Mouse (Mus musculus): ENCODE data around the gene Gm20388. TPM values are rescaled to one million over a fixed set of nuclear protein-coding genes. Genes with fewer than 3 reads are reported as not detected.

Gene Gm20388
- total and polyA plus RNA-seq, 3 experiments: 0.02 to 0.05 TPM; not detected in 1

- no peak for ATAC-seq (ENCODE audit: extremely low read depth, insufficient number of reproducible peaks, low FRiP score, poor library complexity, severe bottlenecking)
- H3K4me1 ChIP-seq (ENCODE audit: insufficient read depth, low read depth, low read length): peaks cover 37% of the 10 kb centered on the region
- TF ChIP-seq CTCF (IDR thresholded peaks at IDR 0.05; ENCODE audit: low read depth, low read length): no peak
- no peak for TF ChIP-seq TAL1 (conservative IDR thresholded peaks at IDR 0.05; ENCODE audit: low read depth, low read length)
- TF ChIP-seq POLR2AphosphoS5 (IDR thresholded peaks at IDR 0.05; ENCODE audit: insufficient replicate concordance, low read depth, low read length): no peak
- TF ChIP-seq GATA1 (IDR thresholded peaks at IDR 0.05; ENCODE audit: borderline replicate concordance, low read length): no peak
- TF ChIP-seq GATA2 (IDR thresholded peaks at IDR 0.05; ENCODE audit: borderline replicate concordance, low read depth, low read length): no peak
Observed at GRCm38 (mm10) chr8:122579196-122579595, 2668.6 kb downstream of the Gm20388 start.

DNA sequence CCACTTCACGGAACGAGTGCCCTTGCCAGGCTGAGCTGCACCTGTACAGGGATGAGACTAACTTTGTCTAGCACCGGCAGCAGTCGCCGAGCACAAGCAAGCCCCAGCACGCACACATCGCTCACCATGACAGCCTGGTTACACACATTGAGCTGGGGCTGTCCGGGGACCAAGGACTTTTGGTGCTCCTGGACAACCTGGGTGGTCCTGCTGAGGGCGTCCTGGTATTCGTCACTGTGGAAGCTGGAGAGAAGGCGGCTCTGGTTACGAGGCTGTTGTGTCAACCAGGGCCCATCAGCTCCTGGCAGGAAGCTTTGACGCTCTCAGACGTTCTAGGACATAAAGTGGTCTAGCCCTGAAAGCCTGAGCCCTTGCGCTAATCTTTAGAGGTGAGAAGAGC, 2670.3 kb downstream of the Gm20388 start:
- no peak for DNase-seq (ENCODE audit: low spot score)
- no peaks in the 10 kb centered on the region for H3K9me3 ChIP-seq (replicated peaks)
- H3K36me3 ChIP-seq (replicated peaks): peaks cover 6% of the 10 kb centered on the region
- ATAC-seq (ENCODE audit: extremely low read depth, insufficient number of reproducible peaks, low FRiP score, poor library complexity, severe bottlenecking): no peak
- H3K4me3 ChIP-seq (ENCODE audit: low read depth, low read length): no peak overlapping the region
- peaks cover 58% of the 10 kb centered on the region for H3K27me3 ChIP-seq (ENCODE audit: insufficient read depth, low read length)
- TF ChIP-seq POLR2AphosphoS5 (IDR thresholded peaks at IDR 0.05; ENCODE audit: insufficient replicate concordance, low read depth, low read length) (no peak), GATA1 (IDR thresholded peaks at IDR 0.05; ENCODE audit: borderline replicate concordance, low read length) (no peak), CTCF (IDR thresholded peaks at IDR 0.05; ENCODE audit: low read depth, low read length) (no peak), GATA2 (IDR thresholded peaks at IDR 0.05; ENCODE audit: borderline replicate concordance, low read depth, low read length) (no peak), TAL1 (conservative IDR thresholded peaks at IDR 0.05; ENCODE audit: low read depth, low read length) (no peak)
- H3K4me1 ChIP-seq (ENCODE audit: insufficient read depth, low read depth, low read length): peaks cover 19% of the 10 kb centered on the region

More at GRCm38 (mm10) chr8:122579196-122579595, 2668.6 kb downstream of the Gm20388 start:
- Histone ChIP-seq H3K4me3 (ENCODE audit: low read depth, low read length) (no peak overlapping the region), H3K36me3 (replicated peaks) (peaks cover 21% of the 10 kb centered on the region), H3K9me3 (replicated peaks) (no peaks in the 10 kb centered on the region), H3K27me3 (ENCODE audit: insufficient read depth, low read length) (peaks cover 41% of the 10 kb centered on the region)
- no peak for DNase-seq (ENCODE audit: low spot score)

- no peak for ATAC-seq (ENCODE audit: extremely low read depth, insufficient number of reproducible peaks, low FRiP score, poor library complexity, severe bottlenecking)
- H3K27me3 ChIP-seq (ENCODE audit: insufficient read depth, low read length): peaks cover 71% of the 10 kb centered on the region
- no peak overlapping the region for H3K4me3 ChIP-seq (ENCODE audit: low read depth, low read length)
- H3K4me1 ChIP-seq (ENCODE audit: insufficient read depth, low read depth, low read length): peaks cover 3% of the 10 kb centered on the region
- TF ChIP-seq CTCF (IDR thresholded peaks at IDR 0.05; ENCODE audit: low read depth, low read length): no peak
- H3K9me3 ChIP-seq (replicated peaks): no peaks in the 10 kb centered on the region
- no peaks in the 10 kb centered on the region for H3K36me3 ChIP-seq (replicated peaks)
- DNase-seq (ENCODE audit: low spot score): no peak
Observed at GRCm38 (mm10) chr8:122584981-122585380, 2674.3 kb downstream of the Gm20388 start.

DNA sequence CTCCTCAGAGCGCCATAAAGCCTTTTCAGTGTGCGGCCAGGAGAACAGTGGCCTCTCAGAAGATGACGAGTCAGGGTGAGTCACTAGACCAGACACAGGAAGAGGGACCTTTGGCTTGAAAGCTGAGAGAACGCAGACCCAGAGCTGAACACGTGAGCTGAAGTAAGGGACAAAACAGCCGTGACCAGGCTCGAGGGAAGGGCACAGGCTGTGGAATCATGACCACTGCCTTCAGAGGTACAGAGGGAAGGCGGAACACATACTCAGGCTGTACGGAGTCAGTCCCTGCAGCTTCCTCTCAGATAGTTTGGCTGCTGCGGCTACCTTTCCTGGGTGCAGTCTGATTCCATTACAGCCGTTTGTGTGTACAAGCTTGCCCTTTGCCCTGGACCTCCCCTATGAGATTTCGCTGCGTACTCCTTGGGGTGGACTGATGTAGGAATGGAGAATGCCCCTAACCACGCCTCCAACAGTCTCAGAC, 2674.8 kb downstream of the Gm20388 start:
- H3K4me1 ChIP-seq (ENCODE audit: insufficient read depth, low read depth, low read length): peaks cover under 1% of the 10 kb centered on the region; the same call in 1 of the 2 replicates
- no peaks in the 10 kb centered on the region for H3K36me3 ChIP-seq (replicated peaks)
- ATAC-seq (ENCODE audit: extremely low read depth, insufficient number of reproducible peaks, low FRiP score, poor library complexity, severe bottlenecking): no peak
- no peak overlapping the region for H3K4me3 ChIP-seq (ENCODE audit: low read depth, low read length)
- peaks cover 72% of the 10 kb centered on the region for H3K27me3 ChIP-seq (ENCODE audit: insufficient read depth, low read length)
- H3K9me3 ChIP-seq (replicated peaks): no peaks in the 10 kb centered on the region
- DNase-seq (ENCODE audit: low spot score): no peak
- TF ChIP-seq POLR2AphosphoS5 (IDR thresholded peaks at IDR 0.05; ENCODE audit: insufficient replicate concordance, low read depth, low read length): no peak
- TF ChIP-seq GATA1 (IDR thresholded peaks at IDR 0.05; ENCODE audit: borderline replicate concordance, low read length): no peak
- no peak for TF ChIP-seq GATA2 (IDR thresholded peaks at IDR 0.05; ENCODE audit: borderline replicate concordance, low read depth, low read length)
- TF ChIP-seq CTCF (IDR thresholded peaks at IDR 0.05; ENCODE audit: low read depth, low read length): no peak
- TF ChIP-seq TAL1 (conservative IDR thresholded peaks at IDR 0.05; ENCODE audit: low read depth, low read length): no peak

DNA sequence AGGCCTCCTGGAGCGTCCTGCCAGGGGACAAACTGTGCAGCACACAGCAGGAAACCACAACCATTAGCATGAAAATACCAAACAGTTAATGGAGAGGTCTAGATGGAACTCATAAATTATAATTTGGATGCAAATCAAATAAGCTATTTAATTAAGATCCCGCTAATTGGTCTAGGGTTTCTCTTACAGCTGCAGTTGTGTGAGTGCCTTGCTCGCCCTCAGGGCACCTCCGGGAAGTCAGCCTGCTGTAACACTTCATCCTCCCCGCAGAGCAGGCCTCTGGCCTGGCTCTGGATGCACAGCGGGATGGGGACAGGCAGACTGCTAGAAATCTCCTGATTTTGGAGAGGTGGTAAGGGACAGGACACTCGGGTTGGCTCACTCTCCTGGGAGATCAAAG, 2675.5 kb downstream of the Gm20388 start:
- H3K27me3 ChIP-seq (ENCODE audit: insufficient read depth, low read length): peaks cover 73% of the 10 kb centered on the region
- TF ChIP-seq POLR2AphosphoS5 (IDR thresholded peaks at IDR 0.05; ENCODE audit: insufficient replicate concordance, low read depth, low read length) (no peak), TAL1 (conservative IDR thresholded peaks at IDR 0.05; ENCODE audit: low read depth, low read length) (no peak), GATA1 (IDR thresholded peaks at IDR 0.05; ENCODE audit: borderline replicate concordance, low read length) (no peak), GATA2 (IDR thresholded peaks at IDR 0.05; ENCODE audit: borderline replicate concordance, low read depth, low read length) (no peak), CTCF (IDR thresholded peaks at IDR 0.05; ENCODE audit: low read depth, low read length) (no peak)
- H3K4me3 ChIP-seq (ENCODE audit: low read depth, low read length): no peak overlapping the region
- H3K9me3 ChIP-seq (replicated peaks): no peaks in the 10 kb centered on the region
- DNase-seq (ENCODE audit: low spot score) (no peak), ATAC-seq (ENCODE audit: extremely low read depth, insufficient number of reproducible peaks, low FRiP score, poor library complexity, severe bottlenecking) (no peak)
- H3K4me1 ChIP-seq (ENCODE audit: insufficient read depth, low read depth, low read length): no peaks in the 10 kb centered on the region
- H3K36me3 ChIP-seq (replicated peaks): no peaks in the 10 kb centered on the region

- no peaks in the 10 kb centered on the region for H3K4me1 ChIP-seq (ENCODE audit: insufficient read depth, low read depth, low read length)
- H3K9me3 ChIP-seq (replicated peaks): no peaks in the 10 kb centered on the region
- ATAC-seq (ENCODE audit: extremely low read depth, insufficient number of reproducible peaks, low FRiP score, poor library complexity, severe bottlenecking): no peak
- TF ChIP-seq GATA1 (IDR thresholded peaks at IDR 0.05; ENCODE audit: borderline replicate concordance, low read length) (no peak), POLR2AphosphoS5 (IDR thresholded peaks at IDR 0.05; ENCODE audit: insufficient replicate concordance, low read depth, low read length) (no peak), CTCF (IDR thresholded peaks at IDR 0.05; ENCODE audit: low read depth, low read length) (no peak), GATA2 (IDR thresholded peaks at IDR 0.05; ENCODE audit: borderline replicate concordance, low read depth, low read length) (no peak), TAL1 (conservative IDR thresholded peaks at IDR 0.05; ENCODE audit: low read depth, low read length) (no peak)
- DNase-seq (ENCODE audit: low spot score): no peak
- H3K4me3 ChIP-seq (ENCODE audit: low read depth, low read length): no peak overlapping the region
- no peaks in the 10 kb centered on the region for H3K36me3 ChIP-seq (replicated peaks)
- peaks cover 75% of the 10 kb centered on the region for H3K27me3 ChIP-seq (ENCODE audit: insufficient read depth, low read length)
Observed at GRCm38 (mm10) chr8:122586749-122587148, 2676.1 kb downstream of the Gm20388 start.

All from G1E (cell line).